Mouse (Mus musculus): ENCODE results near the gene Iqsec1.
A peak's percentile ranks its signal among the peaks of the same experiment; 100 is the strongest.

Gene Iqsec1

GRCm38 (mm10) chr6:90725526-90725925 lies 263.0 kb downstream of the Iqsec1 start:
- DNase-seq (ENCODE audit: low spot score) = no peak

DNA sequence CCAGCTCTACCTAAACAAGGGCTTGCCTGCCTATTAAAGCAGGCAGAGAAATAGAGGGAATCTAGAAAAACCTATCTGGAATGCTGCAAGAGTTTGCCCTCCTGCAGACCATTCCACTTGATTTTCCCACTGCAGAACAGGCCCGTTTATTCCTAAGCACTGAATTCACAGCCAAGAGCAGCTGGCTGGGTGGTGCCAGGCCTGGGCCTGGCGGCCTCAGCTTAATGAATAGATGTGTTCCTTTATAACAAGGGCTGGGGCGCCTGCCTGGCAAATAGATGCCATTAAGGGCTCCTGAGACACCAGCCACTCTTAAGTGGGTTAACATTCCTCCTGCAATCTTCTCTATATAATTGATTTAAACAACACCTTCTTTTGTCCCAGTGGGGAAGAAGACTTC lies 265.5 kb downstream of the Iqsec1 start:
- no peak for DNase-seq (ENCODE audit: low spot score)

- DNase-seq (ENCODE audit: low spot score) = no peak
Observed at GRCm38 (mm10) chr6:90720996-90721746, 267.3 kb downstream of the Iqsec1 start.

- DNase-seq (ENCODE audit: low spot score) = no peak
Observed at GRCm38 (mm10) chr6:90720201-90720600, 268.3 kb downstream of the Iqsec1 start.

DNA sequence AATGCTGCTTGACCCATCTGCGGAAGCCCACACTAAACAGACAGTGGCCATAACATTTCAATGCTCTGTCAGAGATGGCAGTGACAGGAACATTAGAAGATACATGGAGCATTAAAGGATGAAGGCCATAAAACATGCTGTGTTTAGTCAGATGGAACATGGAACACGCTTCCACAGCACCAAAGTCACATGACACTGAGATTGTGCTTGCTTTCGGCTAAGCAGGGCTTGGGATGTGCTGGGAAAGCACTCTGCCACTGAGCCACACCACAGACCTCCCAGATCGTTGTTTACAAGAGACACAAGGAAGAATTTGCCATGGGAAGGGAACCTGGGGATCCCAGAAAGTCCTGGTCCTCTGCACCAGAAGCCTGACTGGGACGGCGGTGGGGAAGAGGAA lies 269.1 kb downstream of the Iqsec1 start:
- DNase-seq (ENCODE audit: low spot score) = no peak

GRCm38 (mm10) chr6:90718477-90718876 lies 270.0 kb downstream of the Iqsec1 start:
- DNase-seq (ENCODE audit: low spot score) = no peak

- no peak for DNase-seq (ENCODE audit: low spot score)
Observed at GRCm38 (mm10) chr6:90717711-90718110, 270.8 kb downstream of the Iqsec1 start.

DNA sequence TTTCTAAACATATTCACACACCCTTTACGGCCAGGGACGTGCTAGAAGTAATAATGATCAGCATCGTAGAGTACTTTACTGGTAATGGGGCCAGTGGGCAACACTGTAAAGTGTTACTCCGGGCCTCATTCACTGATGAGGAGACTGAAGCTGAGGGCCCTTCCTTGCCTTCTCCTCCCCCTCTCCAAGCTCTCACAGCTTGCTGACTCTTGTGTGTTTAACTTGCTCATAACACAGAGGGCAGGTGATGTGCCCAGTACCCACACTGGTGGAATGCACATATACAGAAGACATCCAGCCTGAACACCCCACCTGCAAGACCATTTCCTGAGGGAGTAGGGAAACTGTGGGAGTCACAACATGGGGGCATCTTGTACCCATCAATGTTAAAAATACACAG lies 271.6 kb downstream of the Iqsec1 start:
- DNase-seq (ENCODE audit: low spot score) = no peak

DNA sequence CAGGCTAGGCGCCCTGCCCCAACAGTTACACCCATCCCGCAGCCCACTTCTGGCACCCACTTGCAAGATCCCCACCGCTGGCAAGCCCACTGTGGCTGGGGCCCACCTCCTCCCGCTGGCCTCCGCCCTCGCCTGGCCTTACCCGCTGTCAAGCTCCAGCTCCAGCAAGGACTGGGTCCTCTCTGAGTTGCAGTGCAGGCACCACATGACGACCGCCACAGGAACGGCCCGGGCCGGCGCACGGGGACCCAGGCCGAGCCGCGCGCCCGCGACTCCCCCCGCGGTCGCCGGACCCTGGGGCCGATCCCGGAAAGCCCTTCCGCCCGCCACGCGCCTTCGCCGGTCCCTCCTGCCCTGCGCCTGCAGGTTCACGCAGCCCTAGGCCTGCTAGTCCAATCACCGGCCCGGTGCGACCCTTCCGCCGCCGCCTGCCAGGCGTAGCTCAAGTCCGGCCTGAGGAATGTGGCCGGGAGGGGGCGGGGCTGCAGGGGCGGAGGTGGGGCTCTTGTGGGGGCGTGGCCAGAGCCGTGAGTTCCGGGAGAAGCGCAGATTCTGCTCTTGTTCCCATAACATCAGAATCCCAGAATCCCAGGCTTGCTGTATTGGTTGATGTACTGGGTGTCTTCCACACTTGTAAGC lies 272.3 kb downstream of the Iqsec1 start:
- peak; percentile 52 for DNase-seq (ENCODE audit: low spot score)

DNA sequence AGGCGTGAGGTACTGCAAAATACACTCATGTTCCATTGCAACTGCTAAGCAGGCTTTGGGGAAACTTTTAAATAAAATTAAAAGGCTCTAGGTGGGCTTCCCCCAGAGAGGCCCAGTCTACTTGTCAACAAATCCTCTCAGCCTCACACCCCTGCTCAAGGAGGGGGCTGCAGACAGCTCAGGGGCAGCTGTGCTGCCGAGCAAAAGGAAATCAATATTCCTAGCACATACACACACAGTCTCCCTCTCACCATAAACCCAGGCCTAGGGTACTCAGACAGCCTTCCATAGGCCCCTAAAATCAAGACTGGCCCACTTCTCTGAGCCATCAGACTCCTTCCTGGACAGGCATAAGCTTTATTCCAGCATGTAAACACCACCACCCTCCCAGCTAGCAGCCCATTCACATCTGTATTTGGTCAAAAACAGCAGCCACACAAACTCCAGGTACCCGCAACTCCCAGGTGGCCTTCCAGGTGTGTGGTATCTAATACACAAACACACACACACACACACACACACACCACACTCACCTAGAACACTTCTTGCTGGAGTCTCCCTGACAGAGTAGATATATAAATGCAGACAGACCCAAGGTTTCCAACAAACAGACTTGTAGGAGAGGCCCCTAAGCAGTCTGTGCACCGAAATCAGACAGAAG lies 273.1 kb downstream of the Iqsec1 start:
- DNase-seq (ENCODE audit: low spot score) = no peak

DNA sequence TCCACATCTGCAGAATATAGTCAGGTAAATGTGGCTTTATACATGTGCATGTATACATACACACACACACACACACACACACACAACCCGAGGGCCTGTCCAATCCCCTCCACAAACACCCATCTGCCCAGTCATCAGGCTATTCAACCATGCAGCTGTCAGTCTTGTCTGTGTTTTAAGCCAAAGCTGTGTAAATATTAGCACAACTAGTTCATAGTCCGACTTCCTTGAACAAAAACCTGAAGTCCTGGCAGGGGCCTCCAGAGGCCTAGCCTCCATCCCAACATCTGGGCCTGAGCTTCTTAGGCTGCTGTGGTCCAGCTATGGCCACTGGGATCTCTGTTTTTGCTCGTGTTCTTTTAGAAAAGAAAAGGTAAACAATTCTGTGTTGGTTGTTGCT lies 274.8 kb downstream of the Iqsec1 start:
- DNase-seq (ENCODE audit: low spot score) = no peak

GRCm38 (mm10) chr6:90712486-90713480 lies 275.7 kb downstream of the Iqsec1 start:
- no peak for DNase-seq (ENCODE audit: low spot score)

DNA sequence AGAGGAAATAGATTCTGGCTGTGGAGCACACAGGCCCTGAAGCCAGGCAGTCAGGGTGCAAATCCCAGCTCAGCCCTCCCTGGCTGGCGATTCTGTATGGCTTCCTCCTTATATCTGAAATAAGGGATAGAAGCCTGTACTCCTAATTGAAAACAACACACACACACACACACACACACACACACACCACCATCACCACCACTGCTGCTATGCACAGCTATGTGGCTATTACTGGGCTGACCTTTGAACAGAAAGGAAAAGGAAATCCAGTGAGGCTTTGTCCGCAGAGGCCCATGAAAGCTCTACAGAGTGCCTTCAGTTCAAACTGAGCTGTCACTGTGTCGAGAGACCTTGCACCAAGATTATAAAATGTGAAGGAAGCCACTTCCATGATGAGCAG lies 276.4 kb downstream of the Iqsec1 start:
- DNase-seq (ENCODE audit: low spot score) = no peak

GRCm38 (mm10) chr6:90711476-90712035 lies 276.9 kb downstream of the Iqsec1 start:
- no peak for DNase-seq (ENCODE audit: low spot score)

DNA sequence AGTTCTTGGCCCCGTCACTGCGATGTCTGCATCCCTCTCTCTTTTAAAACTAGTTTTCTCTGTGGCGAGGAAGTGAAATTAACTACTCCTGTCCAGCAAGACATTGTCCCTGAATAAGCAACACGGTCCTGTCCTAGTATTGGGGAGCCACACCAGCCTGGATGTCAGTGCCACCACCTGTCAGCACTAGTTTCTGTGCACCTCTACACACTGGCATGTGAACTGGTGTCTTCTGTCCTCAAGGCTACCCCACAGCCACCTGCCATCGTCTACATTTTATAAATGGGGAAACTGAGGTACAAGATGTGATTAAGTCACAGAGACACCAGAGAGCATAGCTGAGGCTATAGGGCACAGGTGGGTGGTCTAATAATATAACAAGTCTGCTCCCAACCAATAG lies 277.7 kb downstream of the Iqsec1 start:
- DNase-seq (ENCODE audit: low spot score) = no peak

GRCm38 (mm10) chr6:90709929-90710777 lies 278.3 kb downstream of the Iqsec1 start:
- no peak for DNase-seq (ENCODE audit: low spot score)

GRCm38 (mm10) chr6:90708061-90708618 lies 280.3 kb downstream of the Iqsec1 start:
- DNase-seq (ENCODE audit: low spot score) = no peak

GRCm38 (mm10) chr6:90707143-90707542 lies 281.3 kb downstream of the Iqsec1 start:
- no peak for DNase-seq (ENCODE audit: low spot score)

DNA sequence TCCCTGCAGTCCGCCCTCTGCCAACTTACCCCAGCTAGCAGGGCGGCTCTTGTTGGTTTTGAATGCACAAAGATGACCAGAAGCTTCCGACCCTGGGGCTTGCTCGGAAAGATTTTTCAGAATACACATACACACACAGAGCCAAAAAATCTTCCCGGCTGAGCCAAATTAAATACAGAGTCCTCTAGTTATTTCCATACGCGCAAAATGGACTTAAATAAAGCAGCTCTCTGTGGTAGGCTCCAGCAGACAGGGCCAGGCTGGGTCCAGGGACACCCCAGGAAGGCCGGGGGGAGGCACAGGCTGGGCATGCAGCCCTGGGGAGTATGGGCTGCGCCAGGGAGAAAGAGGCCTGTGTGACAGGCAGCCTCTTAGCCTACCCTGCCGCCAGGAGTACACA lies 282.0 kb downstream of the Iqsec1 start:
- DNase-seq (ENCODE audit: low spot score) = no peak

DNA sequence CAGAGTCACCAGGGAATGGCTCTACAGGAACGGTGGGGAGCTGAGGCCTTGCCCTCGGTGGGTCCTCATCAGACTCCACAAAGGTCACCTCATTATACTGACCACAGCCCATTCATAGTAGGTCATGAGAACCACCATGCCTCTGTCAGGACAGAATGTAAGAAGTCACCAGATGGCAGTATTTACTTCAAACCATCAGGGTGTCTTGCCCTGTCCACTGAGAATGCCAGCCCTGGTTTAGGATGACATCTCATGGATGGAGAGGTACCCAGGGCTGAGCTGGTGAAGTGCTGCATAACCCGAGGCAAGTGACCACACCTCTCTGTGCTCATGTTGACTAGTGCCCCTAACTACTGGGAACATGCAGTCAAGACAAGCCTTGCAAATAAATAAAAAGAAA lies 282.7 kb downstream of the Iqsec1 start:
- no peak for DNase-seq (ENCODE audit: low spot score)

Data from urinary bladder, postnatal 10 days (tissue).